In the genomic region with DNA sequence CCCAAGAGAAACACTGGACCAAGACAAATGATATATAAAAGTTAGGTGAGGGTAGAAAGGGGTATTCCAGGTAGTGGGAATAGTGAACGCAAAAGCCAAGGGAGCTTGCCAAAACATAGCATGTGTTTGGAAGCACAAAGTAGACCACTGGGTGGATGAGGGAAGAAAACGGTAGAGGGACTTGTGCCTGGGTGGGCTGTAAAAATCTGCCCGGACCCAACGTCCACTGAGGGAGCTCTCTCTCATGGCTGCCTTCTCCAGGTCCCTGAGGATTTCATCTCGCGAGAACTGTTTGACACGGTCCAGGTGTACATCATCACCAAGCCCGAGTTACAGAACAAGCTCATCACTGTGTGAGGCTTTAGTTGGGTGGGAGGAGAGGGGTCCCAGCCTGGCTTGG, we compare ENCODE assay signal across 8 mouse cellular contexts. TPM values are rescaled to one million over a fixed set of nuclear protein-coding genes. Genes with fewer than 3 reads are reported as not detected.
DNase-seq lines count a peak whose midpoint lies in the region; ATAC-seq and TF ChIP-seq lines count a peak whose summit lies in the region.

No protein-coding gene starts in this region.

- peak overlapping the region; percentile 94 for H3K4me2 ChIP-seq in forebrain, embryonic 12.5 days
- H3K4me2 ChIP-seq in limb, embryonic 15.5 days, result peak overlapping the region; percentile 93

- H3K27ac ChIP-seq in forebrain, embryonic 12.5 days, result no peak overlapping the region
- H3K27ac ChIP-seq in limb, embryonic 15.5 days, result no peak overlapping the region

- no peaks in the 10 kb centered on the region for H3K79me3 ChIP-seq in C2C12 (ENCODE audit: low read depth)

- H3ac ChIP-seq in C2C12 (ENCODE audit: control insufficient read depth, insufficient read length, low read depth), result no peak overlapping the region

- no peaks in the 10 kb centered on the region for H3K27me3 ChIP-seq in erythroblast, embryonic 14.5 days (ENCODE audit: control insufficient read depth)
- no peaks in the 10 kb centered on the region for H3K27me3 ChIP-seq in C2C12 (ENCODE audit: control insufficient read depth, insufficient read depth, insufficient read length)
- H3K27me3 ChIP-seq in forebrain, embryonic 12.5 days, result peaks cover under 1% of the 10 kb centered on the region; the same call in 1 of the 2 replicates
- no peaks in the 10 kb centered on the region for H3K27me3 ChIP-seq in limb, embryonic 15.5 days

- intact Hi-C loops in left cerebral cortex, postnatal 36 days (cut with DNase I), result no loop called here
- intact Hi-C loops in gastrocnemius, postnatal 36 days (cut with DNase I), result no loop called here

- H3K79me2 ChIP-seq in C2C12 (ENCODE audit: control insufficient read depth, insufficient read depth), result no peaks in the 10 kb centered on the region

- peaks cover 43% of the 10 kb centered on the region for H3K36me3 ChIP-seq in erythroblast, embryonic 14.5 days (ENCODE audit: control insufficient read depth)
- peaks cover 13% of the 10 kb centered on the region for H3K36me3 ChIP-seq in C2C12 (ENCODE audit: control insufficient read depth, insufficient read depth)
- peaks cover 44% of the 10 kb centered on the region for H3K36me3 ChIP-seq in forebrain, embryonic 12.5 days (replicated peaks)
- peaks cover 48% of the 10 kb centered on the region for H3K36me3 ChIP-seq in limb, embryonic 15.5 days

- no peak for TF ChIP-seq CTCF in C2C12 (IDR thresholded peaks at IDR 0.05; ENCODE audit: control insufficient read depth, insufficient read depth, insufficient read length)

- DNase-seq in right cerebral cortex, postnatal 4 days, result no peak
- no peak for DNase-seq in left cerebral cortex, postnatal 36 days (ENCODE audit: low spot score in 2 of 2)
- DNase-seq in gastrocnemius, postnatal 36 days, result no peak

- peak overlapping the region; percentile 74 for H3K9ac ChIP-seq in forebrain, embryonic 12.5 days
- no peak overlapping the region for H3K9ac ChIP-seq in limb, embryonic 15.5 days

- WGBS in forebrain, embryonic 12.5 days, result 55% methylated on average over 8 of the region's 8 CpGs
- 41% methylated on average over 8 of the region's 8 CpGs for WGBS in limb, embryonic 15.5 days

- peak overlapping the region; percentile 84 for H3K4me3 ChIP-seq in erythroblast, embryonic 14.5 days (replicated peaks)
- peak overlapping the region; percentile 38 for H3K4me3 ChIP-seq in C2C12 (ENCODE audit: insufficient read depth, poor library complexity, severe bottlenecking)
- H3K4me3 ChIP-seq in forebrain, embryonic 12.5 days (replicated peaks), result peak overlapping the region; percentile 65
- H3K4me3 ChIP-seq in limb, embryonic 15.5 days, result peak overlapping the region; percentile 76

- H3K4me1 ChIP-seq in erythroblast, embryonic 14.5 days (ENCODE audit: control insufficient read depth), result peaks cover 72% of the 10 kb centered on the region
- peaks cover 40% of the 10 kb centered on the region for H3K4me1 ChIP-seq in forebrain, embryonic 12.5 days
- H3K4me1 ChIP-seq in limb, embryonic 15.5 days, result peaks cover 49% of the 10 kb centered on the region

- ATAC-seq in erythroblast, adult 5-6 weeks (replicated peaks; ENCODE audit: low FRiP score, poor library complexity, severe bottlenecking), result no peak
- ATAC-seq in forebrain, embryonic 12.5 days (ENCODE audit: low FRiP score), result no peak
- ATAC-seq in limb, embryonic 15.5 days (ENCODE audit: insufficient number of reproducible peaks, low FRiP score, low TSS enrichment, low read depth), result no peak

- peaks cover 2% of the 10 kb centered on the region; the same call in 1 of the 2 replicates for H3K9me3 ChIP-seq in erythroblast, embryonic 14.5 days (ENCODE audit: control insufficient read depth, low read length)
- no peaks in the 10 kb centered on the region for H3K9me3 ChIP-seq in forebrain, embryonic 12.5 days
- no peaks in the 10 kb centered on the region for H3K9me3 ChIP-seq in limb, embryonic 15.5 days

TF ChIP-seq in C2C12, 6 proteins besides CTCF, POLR2A, EP300 and RAD21:
- TF ChIP-seq MYOG (IDR thresholded peaks at IDR 0.05; ENCODE audit: control insufficient read depth, extremely low read depth, insufficient read length) (no peak), CEBPB (IDR thresholded peaks at IDR 0.05; ENCODE audit: low read depth) (no peak), USF1 (IDR thresholded peaks at IDR 0.05; ENCODE audit: low read depth) (no peak), MAX (IDR thresholded peaks at IDR 0.05) (no peak), MYOD1 (IDR thresholded peaks at IDR 0.05; ENCODE audit: control insufficient read depth, insufficient read length, low read depth) (no peak), FOSL1 (IDR thresholded peaks at IDR 0.05; ENCODE audit: insufficient read depth, low read length, poor library complexity, severe bottlenecking) (no peak)
TF ChIP-seq in C2C12: peak in this region for 0.

RNA-seq across cellular contexts. Expression of gene Nprl2, which starts 0.7 kb away (rescaled TPM):
- polyA plus RNA-seq in erythroblast, embryonic 14.5 days (2012), result 0.03 and 0.25 TPM in 2 replicates
- total RNA-seq in erythroblast, adult 5-6 weeks (2015; ENCODE audit: low replicate concordance), result 0.77 and 4.4 TPM in 2 replicates
- total RNA-seq in erythroblast, adult 5-6 weeks (2017; ENCODE audit: low replicate concordance), result 1.3 and 10.1 TPM in 2 replicates
- 12.8 TPM for polyA plus RNA-seq in C2C12 (2012; fragmentation: generic; extraction: Trizol)
- polyA plus RNA-seq in forebrain, embryonic 12.5 days (2016; fragmentation: Nextera tagmentation; extraction: Ambion mirVana), result 43.1 and 46.3 TPM in 2 replicates
- polyA plus RNA-seq in limb, embryonic 15.5 days (2015; fragmentation: Nextera tagmentation; extraction: Ambion mirVana), result 40.4 and 44.1 TPM in 2 replicates
- 10 to 100 TPM; 38.9 to 46.2 TPM for total RNA-seq in left cerebral cortex, postnatal 36 days (2021)
- 10 to 100 TPM in 1 of 2 experiments, 1 to 10 TPM in 1; 9.1 to 11.6 TPM for total RNA-seq in gastrocnemius, postnatal 36 days (2021)

RNA-seq across cellular contexts. Expression of gene Cyb561d2, which starts 0.7 kb away (rescaled TPM):
- polyA plus RNA-seq in erythroblast, embryonic 14.5 days (2012), result 0.06 and 0.29 TPM in 2 replicates
- 7.5 and 11.1 TPM in 2 replicates for total RNA-seq in erythroblast, adult 5-6 weeks (2015; ENCODE audit: low replicate concordance)
- total RNA-seq in erythroblast, adult 5-6 weeks (2017; ENCODE audit: low replicate concordance), result 4.7 and 6.7 TPM in 2 replicates
- 23.7 TPM for polyA plus RNA-seq in C2C12 (2012; fragmentation: generic; extraction: Trizol)
- 17.7 and 18.9 TPM in 2 replicates for polyA plus RNA-seq in forebrain, embryonic 12.5 days (2016; fragmentation: Nextera tagmentation; extraction: Ambion mirVana)
- polyA plus RNA-seq in limb, embryonic 15.5 days (2015; fragmentation: Nextera tagmentation; extraction: Ambion mirVana), result 25.9 and 26.0 TPM in 2 replicates
- total RNA-seq in left cerebral cortex, postnatal 36 days (2021), result 10 to 100 TPM; 16.9 to 17.0 TPM
- total RNA-seq in gastrocnemius, postnatal 36 days (2021), result 1 to 10 TPM; 2.3 to 3.4 TPM

RNA-seq across cellular contexts. Expression of gene Zmynd10, which starts 4.4 kb away (rescaled TPM):
- 0.13 TPM in 1 of 2 replicates, not detected in the other for polyA plus RNA-seq in erythroblast, embryonic 14.5 days (2012)
- not detected in 2 replicates for total RNA-seq in erythroblast, adult 5-6 weeks (2015; ENCODE audit: low replicate concordance)
- not detected in 2 replicates for total RNA-seq in erythroblast, adult 5-6 weeks (2017; ENCODE audit: low replicate concordance)
- 0.43 TPM for polyA plus RNA-seq in C2C12 (2012; fragmentation: generic; extraction: Trizol)
- 1.0 and 2.2 TPM in 2 replicates for polyA plus RNA-seq in forebrain, embryonic 12.5 days (2016; fragmentation: Nextera tagmentation; extraction: Ambion mirVana)
- polyA plus RNA-seq in limb, embryonic 15.5 days (2015; fragmentation: Nextera tagmentation; extraction: Ambion mirVana), result 1.0 and 1.3 TPM in 2 replicates
- 1 to 10 TPM; 3.4 to 4.3 TPM for total RNA-seq in left cerebral cortex, postnatal 36 days (2021)
- total RNA-seq in gastrocnemius, postnatal 36 days (2021), result not detected

RNA-seq across cellular contexts. Expression of gene Rassf1, which starts 8.6 kb away (rescaled TPM):
- polyA plus RNA-seq in erythroblast, embryonic 14.5 days (2012), result 1.9 and 2.0 TPM in 2 replicates
- total RNA-seq in erythroblast, adult 5-6 weeks (2015; ENCODE audit: low replicate concordance), result 6.1 and 7.3 TPM in 2 replicates
- 14.8 TPM in 2 replicates for total RNA-seq in erythroblast, adult 5-6 weeks (2017; ENCODE audit: low replicate concordance)
- polyA plus RNA-seq in C2C12 (2012; fragmentation: generic; extraction: Trizol), result 89.7 TPM
- polyA plus RNA-seq in forebrain, embryonic 12.5 days (2016; fragmentation: Nextera tagmentation; extraction: Ambion mirVana), result 40.0 and 45.7 TPM in 2 replicates
- polyA plus RNA-seq in limb, embryonic 15.5 days (2015; fragmentation: Nextera tagmentation; extraction: Ambion mirVana), result 89.7 and 95.4 TPM in 2 replicates
- total RNA-seq in left cerebral cortex, postnatal 36 days (2021), result 10 to 100 TPM; 16.7 to 19.0 TPM
- 10 to 100 TPM; 10.4 to 14.9 TPM for total RNA-seq in gastrocnemius, postnatal 36 days (2021)

RNA-seq across cellular contexts. Expression of gene Tmem115, which starts 9.0 kb away (rescaled TPM):
- 0.88 and 0.99 TPM in 2 replicates for polyA plus RNA-seq in erythroblast, embryonic 14.5 days (2012)
- 1.9 and 2.5 TPM in 2 replicates for total RNA-seq in erythroblast, adult 5-6 weeks (2015; ENCODE audit: low replicate concordance)
- 5.9 and 6.0 TPM in 2 replicates for total RNA-seq in erythroblast, adult 5-6 weeks (2017; ENCODE audit: low replicate concordance)
- 33.4 TPM for polyA plus RNA-seq in C2C12 (2012; fragmentation: generic; extraction: Trizol)
- polyA plus RNA-seq in forebrain, embryonic 12.5 days (2016; fragmentation: Nextera tagmentation; extraction: Ambion mirVana), result 43.3 and 45.0 TPM in 2 replicates
- 51.1 and 51.8 TPM in 2 replicates for polyA plus RNA-seq in limb, embryonic 15.5 days (2015; fragmentation: Nextera tagmentation; extraction: Ambion mirVana)
- total RNA-seq in left cerebral cortex, postnatal 36 days (2021), result 10 to 100 TPM; 34.7 to 39.6 TPM
- total RNA-seq in gastrocnemius, postnatal 36 days (2021), result 10 to 100 TPM; 13.3 to 14.3 TPM

Comparison
In these comparisons a context has a peak if more than half of its experiments do, and no peak if none do; other contexts are left out.
1. RNA of gene Nprl2, which starts 0.7 kb away (polyA plus RNA-seq): 43.1 to 46.3 TPM in forebrain, embryonic 12.5 days, 40.4 to 44.1 TPM in limb, embryonic 15.5 days and 12.8 TPM in C2C12 (single experiment); 0.03 to 0.25 TPM in erythroblast, embryonic 14.5 days; every median in the first group is over 10 times any median in the second.
2. RNA of gene Cyb561d2, which starts 0.7 kb away (polyA plus RNA-seq): 25.9 to 26.0 TPM in limb, embryonic 15.5 days, 23.7 TPM in C2C12 (single experiment) and 17.7 to 18.9 TPM in forebrain, embryonic 12.5 days; 0.06 to 0.29 TPM in erythroblast, embryonic 14.5 days; every median in the first group is over 10 times any median in the second.
3. Peak in every context shown above with its lines, with median percentiles within 50 percentile points of each other: H3K4me3 ChIP-seq.